In the genomic region with DNA sequence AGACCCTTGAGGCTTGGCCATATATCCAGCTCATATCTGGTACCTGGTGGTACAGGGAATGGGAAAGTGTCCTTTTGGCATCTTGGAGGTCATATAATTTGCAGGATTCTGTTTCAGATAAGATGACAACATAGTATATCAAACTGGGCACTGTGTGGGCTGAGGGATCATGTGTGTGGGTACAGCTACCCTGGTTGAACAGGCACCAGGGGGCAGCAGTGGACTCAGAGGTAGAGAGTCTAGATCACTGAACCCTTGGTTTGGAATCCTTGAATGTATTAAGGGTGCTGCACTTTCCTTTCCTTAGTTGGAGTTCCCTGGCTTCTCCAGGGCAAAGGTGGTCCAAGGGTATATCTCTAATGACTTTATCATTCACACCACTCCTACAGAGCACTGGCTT, we compare ENCODE assay signal across 8 mouse cellular contexts. TPM values are rescaled to one million over a fixed set of nuclear protein-coding genes. Genes with fewer than 3 reads are reported as not detected.
A peak's percentile ranks its signal among the peaks of the same experiment; 100 is the strongest.
DNase-seq lines count a peak whose midpoint lies in the region; ATAC-seq and TF ChIP-seq lines count a peak whose summit lies in the region.

No protein-coding gene starts in this region.

- peak; percentile 65 to 78 for DNase-seq in adrenal gland, adult (ENCODE audit: inconsistent age in 2 of 2, low spot score in 1 of 2)
- DNase-seq in adrenal gland, postnatal 4 days (ENCODE audit: low spot score in 2 of 2): no peak
- DNase-seq in limb, embryonic 11.5 days (ENCODE audit: low spot score): peak; percentile 43
- DNase-seq in limb, embryonic 10.5 days (ENCODE audit: low spot score): no peak
- peak; percentile 54 for DNase-seq in kidney, postnatal 0 days (ENCODE audit: low spot score)
- DNase-seq in retina, embryonic 14.5 days (ENCODE audit: low spot score): peak; percentile 68
- no peak for DNase-seq in ovary, postnatal 10 days (ENCODE audit: low spot score)

- H3K4me3 ChIP-seq in limb, embryonic 11.5 days (ENCODE audit: low read depth, low read length): no peak overlapping the region
- H3K4me3 ChIP-seq in limb, embryonic 10.5 days: no peak overlapping the region
- H3K4me3 ChIP-seq in kidney, postnatal 0 days (replicated peaks; ENCODE audit: low read depth, low read length): no peak overlapping the region

- H3K27ac ChIP-seq in limb, embryonic 11.5 days (replicated peaks; ENCODE audit: low read depth, low read length): no peak overlapping the region
- no peak overlapping the region for H3K27ac ChIP-seq in limb, embryonic 10.5 days
- H3K27ac ChIP-seq in kidney, postnatal 0 days: no peak overlapping the region

- peaks cover 4% of the 10 kb centered on the region; the same call in 1 of the 2 replicates for H3K4me1 ChIP-seq in limb, embryonic 11.5 days (ENCODE audit: control insufficient read depth, insufficient read depth, low read length)
- H3K4me1 ChIP-seq in limb, embryonic 10.5 days: peaks cover 16% of the 10 kb centered on the region
- H3K4me1 ChIP-seq in kidney, postnatal 0 days (replicated peaks; ENCODE audit: insufficient read depth, low read length): peaks cover 11% of the 10 kb centered on the region

- peaks cover 7% of the 10 kb centered on the region; the same call in 1 of the 2 replicates for H3K36me3 ChIP-seq in limb, embryonic 11.5 days (ENCODE audit: control insufficient read depth, insufficient read depth, low read length)
- H3K36me3 ChIP-seq in limb, embryonic 10.5 days: peaks cover 24% of the 10 kb centered on the region
- 0 out of 2 replicates have a peak, but pooled peaks cover 12% of the 10 kb centered on the region for H3K36me3 ChIP-seq in kidney, postnatal 0 days (ENCODE audit: insufficient read depth, low read length)

- peak; percentile 72 for TF ChIP-seq CTCF in kidney, postnatal 0 days (IDR thresholded peaks at IDR 0.05; ENCODE audit: low read depth)

- H3K9me3 ChIP-seq in limb, embryonic 11.5 days (ENCODE audit: control insufficient read depth, low read length): no peaks in the 10 kb centered on the region
- H3K9me3 ChIP-seq in limb, embryonic 10.5 days (replicated peaks): no peaks in the 10 kb centered on the region
- no peaks in the 10 kb centered on the region for H3K9me3 ChIP-seq in kidney, postnatal 0 days (replicated peaks; ENCODE audit: low read length)

- no peaks in the 10 kb centered on the region for H3K27me3 ChIP-seq in limb, embryonic 11.5 days (ENCODE audit: control insufficient read depth, insufficient read depth, low read length)
- no peaks in the 10 kb centered on the region for H3K27me3 ChIP-seq in limb, embryonic 10.5 days (ENCODE audit: low read depth, poor library complexity, severe bottlenecking)
- H3K27me3 ChIP-seq in kidney, postnatal 0 days (ENCODE audit: insufficient read depth, low read length): no peaks in the 10 kb centered on the region

- H3K9ac ChIP-seq in limb, embryonic 11.5 days (ENCODE audit: low read length): no peak overlapping the region
- no peak overlapping the region for H3K9ac ChIP-seq in kidney, postnatal 0 days (ENCODE audit: low read depth, low read length)

- no peak overlapping the region for H3K4me2 ChIP-seq in limb, embryonic 11.5 days (ENCODE audit: low read depth, severe bottlenecking)
- no peak overlapping the region for H3K4me2 ChIP-seq in kidney, postnatal 0 days (ENCODE audit: low read length)

- no peak for ATAC-seq in limb, embryonic 11.5 days (ENCODE audit: insufficient number of reproducible peaks, low FRiP score, low TSS enrichment, low read depth)
- ATAC-seq in common myeloid progenitor, adult 5-6 weeks (replicated peaks; ENCODE audit: low read depth, poor library complexity, severe bottlenecking): peak; percentile 49
- ATAC-seq in kidney, postnatal 0 days (replicated peaks; ENCODE audit: low FRiP score, low read depth): 0 out of 2 replicates have a peak, but pooled peaks have one; percentile 21

RNA-seq across cellular contexts. Expression of a gene that starts 1.3 kb away (rescaled TPM):
- 10 to 100 TPM; 26.2 to 29.4 TPM for total RNA-seq in adrenal gland, postnatal 4 days (2021)
- polyA plus RNA-seq in limb, embryonic 11.5 days (2014; fragmentation: Nextera tagmentation; extraction: Ambion mirVana): 8.5 and 11.3 TPM in 2 replicates
- 10.6 and 13.4 TPM in 2 replicates for polyA plus RNA-seq in limb, embryonic 10.5 days (2016; fragmentation: Nextera tagmentation; extraction: Ambion mirVana)
- 6.2 and 12.8 TPM in 2 replicates for total RNA-seq in common myeloid progenitor, adult 5-6 weeks (2017)
- polyA plus RNA-seq in kidney, postnatal 0 days (2015; fragmentation: Nextera tagmentation; extraction: Ambion mirVana): 6.5 and 6.9 TPM in 2 replicates

RNA-seq across cellular contexts. Expression of a gene that starts 4.6 kb away (rescaled TPM):
- 1 to 10 TPM; 3.2 to 8.1 TPM for total RNA-seq in adrenal gland, postnatal 4 days (2021)
- polyA plus RNA-seq in limb, embryonic 11.5 days (2014; fragmentation: Nextera tagmentation; extraction: Ambion mirVana): 0.55 and 0.84 TPM in 2 replicates
- 0.43 and 0.61 TPM in 2 replicates for polyA plus RNA-seq in limb, embryonic 10.5 days (2016; fragmentation: Nextera tagmentation; extraction: Ambion mirVana)
- 3.9 and 5.1 TPM in 2 replicates for total RNA-seq in common myeloid progenitor, adult 5-6 weeks (2017)
- 8.5 and 10.1 TPM in 2 replicates for polyA plus RNA-seq in kidney, postnatal 0 days (2015; fragmentation: Nextera tagmentation; extraction: Ambion mirVana)

RNA-seq across cellular contexts. Expression of a gene that starts 10.7 kb away (rescaled TPM):
- 10 to 100 TPM; 17.7 to 17.8 TPM for total RNA-seq in adrenal gland, postnatal 4 days (2021)
- 14.3 and 14.5 TPM in 2 replicates for polyA plus RNA-seq in limb, embryonic 11.5 days (2014; fragmentation: Nextera tagmentation; extraction: Ambion mirVana)
- polyA plus RNA-seq in limb, embryonic 10.5 days (2016; fragmentation: Nextera tagmentation; extraction: Ambion mirVana): 9.6 and 11.8 TPM in 2 replicates
- 6.6 and 12.9 TPM in 2 replicates for total RNA-seq in common myeloid progenitor, adult 5-6 weeks (2017)
- polyA plus RNA-seq in kidney, postnatal 0 days (2015; fragmentation: Nextera tagmentation; extraction: Ambion mirVana): 6.3 and 7.4 TPM in 2 replicates

RNA-seq across cellular contexts. Expression of a gene that starts 21.4 kb away (rescaled TPM):
- 10 to 100 TPM; 42.7 to 49.6 TPM for total RNA-seq in adrenal gland, postnatal 4 days (2021)
- polyA plus RNA-seq in limb, embryonic 11.5 days (2014; fragmentation: Nextera tagmentation; extraction: Ambion mirVana): 38.1 and 46.0 TPM in 2 replicates
- 35.9 and 43.1 TPM in 2 replicates for polyA plus RNA-seq in limb, embryonic 10.5 days (2016; fragmentation: Nextera tagmentation; extraction: Ambion mirVana)
- 1.6 and 3.7 TPM in 2 replicates for total RNA-seq in common myeloid progenitor, adult 5-6 weeks (2017)
- polyA plus RNA-seq in kidney, postnatal 0 days (2015; fragmentation: Nextera tagmentation; extraction: Ambion mirVana): 23.2 and 25.1 TPM in 2 replicates

RNA-seq across cellular contexts. Expression of a gene that starts 41.2 kb away (rescaled TPM):
- 10 to 100 TPM; 28.0 to 30.1 TPM for total RNA-seq in adrenal gland, postnatal 4 days (2021)
- 16.5 and 18.3 TPM in 2 replicates for polyA plus RNA-seq in limb, embryonic 11.5 days (2014; fragmentation: Nextera tagmentation; extraction: Ambion mirVana)
- polyA plus RNA-seq in limb, embryonic 10.5 days (2016; fragmentation: Nextera tagmentation; extraction: Ambion mirVana): 12.3 and 15.7 TPM in 2 replicates
- total RNA-seq in common myeloid progenitor, adult 5-6 weeks (2017): 17.2 and 19.9 TPM in 2 replicates
- 27.8 and 28.1 TPM in 2 replicates for polyA plus RNA-seq in kidney, postnatal 0 days (2015; fragmentation: Nextera tagmentation; extraction: Ambion mirVana)

Comparison
In these comparisons a context has a peak if more than half of its experiments do, and no peak if none do; other contexts are left out.
1. DNase-seq: peak in adrenal gland, adult (2 of 2), limb, embryonic 11.5 days (single experiment), kidney, postnatal 0 days (single experiment) and retina, embryonic 14.5 days (single experiment); none in adrenal gland, postnatal 4 days (0 of 2), limb, embryonic 10.5 days (single experiment) and ovary, postnatal 10 days (single experiment).